ENCODE assay signal across 30 mouse cellular contexts in genomic region chr1:137200931-137201330, GRCm38 (mm10).
DNase-seq lines count a peak whose midpoint lies in the region; ATAC-seq and TF ChIP-seq lines count a peak whose summit lies in the region.
"Had no signal": no experiment of that assay in that cellular context is flagged by ENCODE, and none has a peak within 500 bp of the region (broad histone marks: within the 10 kb centered on the region; RNA-seq: fewer than 3 reads in every experiment).

No protein-coding gene starts in this region.

- ATAC-seq in forebrain, embryonic 13.5 days, result no peak
- no peak; the same call in 1 of the 2 replicates for ATAC-seq in forebrain, embryonic 12.5 days (ENCODE audit: low FRiP score)
- ATAC-seq in midbrain, embryonic 13.5 days, result 0 out of 2 replicates have a peak, but pooled peaks have one; percentile 45

- DNase-seq in layer of hippocampus, postnatal 14 days (ENCODE audit: low spot score in 2 of 2), result peak; percentile 9 to 28
- DNase-seq in layer of hippocampus, postnatal 25 days (ENCODE audit: extremely low spot score in 1 of 2, low spot score in 1 of 2), result no peak
- peak; percentile 57 for DNase-seq in brain, embryonic 14.5 days (ENCODE audit: low read depth)
- no peak for DNase-seq in ovary, postnatal 10 days (ENCODE audit: low spot score)
- DNase-seq in urinary bladder, postnatal 10 days (ENCODE audit: low spot score), result no peak
- DNase-seq: adrenal gland, adult 8-10 months; cerebellum, adult 11-12 months; cerebellum, postnatal 10 days; gastrocnemius, postnatal 25 days; heart, postnatal 10 days; kidney, adult 18-20 months; kidney, postnatal 25 days; liver; lung, embryonic 14.5 days; lung, postnatal 14 days; thymus, adult 18-20 months; thymus, postnatal 25 days had no signal

- no peak overlapping the region for H3K4me3 ChIP-seq in forebrain, embryonic 13.5 days
- no peak overlapping the region for H3K4me3 ChIP-seq in forebrain, embryonic 12.5 days (replicated peaks)
- H3K4me3 ChIP-seq in midbrain, embryonic 13.5 days (replicated peaks), result no peak overlapping the region
- H3K4me3 ChIP-seq: embryonic facial prominence, embryonic 13.5 days; heart, embryonic 13.5 days; kidney, embryonic 15.5 days; layer of hippocampus, adult 2 months; myocyte; neural tube, embryonic 13.5 days had no signal

- no peak for TF ChIP-seq POLR2A in brain, embryonic 14.5 days (IDR thresholded peaks at IDR 0.05; ENCODE audit: borderline replicate concordance, extremely low read depth, insufficient read depth, insufficient read length, poor library complexity, severe bottlenecking)

- H3K27me3 ChIP-seq in forebrain, embryonic 13.5 days, result no peaks in the 10 kb centered on the region
- no peaks in the 10 kb centered on the region for H3K27me3 ChIP-seq in forebrain, embryonic 12.5 days
- no peaks in the 10 kb centered on the region for H3K27me3 ChIP-seq in midbrain, embryonic 13.5 days
- H3K27me3 ChIP-seq: embryonic facial prominence, embryonic 13.5 days; heart, embryonic 13.5 days; kidney, embryonic 15.5 days; neural tube, embryonic 13.5 days had no signal

- no peaks in the 10 kb centered on the region for H3K9me3 ChIP-seq in forebrain, embryonic 13.5 days (replicated peaks)
- no peaks in the 10 kb centered on the region for H3K9me3 ChIP-seq in forebrain, embryonic 12.5 days
- no peaks in the 10 kb centered on the region for H3K9me3 ChIP-seq in midbrain, embryonic 13.5 days
- H3K9me3 ChIP-seq: embryonic facial prominence, embryonic 13.5 days; heart, embryonic 13.5 days; kidney, embryonic 15.5 days; neural tube, embryonic 13.5 days had no signal

- WGBS in forebrain, embryonic 13.5 days, result 34% methylated on average over 11 of the region's 11 CpGs
- 44% methylated on average over 11 of the region's 11 CpGs for WGBS in forebrain, embryonic 12.5 days
- 37% methylated on average over 11 of the region's 11 CpGs for WGBS in midbrain, embryonic 13.5 days

- H3K9ac ChIP-seq in forebrain, embryonic 13.5 days, result no peak overlapping the region
- H3K9ac ChIP-seq in forebrain, embryonic 12.5 days, result no peak overlapping the region
- H3K9ac ChIP-seq in midbrain, embryonic 13.5 days (replicated peaks), result no peak overlapping the region
- H3K9ac ChIP-seq: embryonic facial prominence, embryonic 13.5 days; heart, embryonic 13.5 days; hindbrain, embryonic 14.5 days; kidney, embryonic 15.5 days; liver, embryonic 14.5 days; lung, embryonic 14.5 days; neural tube, embryonic 13.5 days had no signal

- H3K4me2 ChIP-seq in forebrain, embryonic 13.5 days, result peak overlapping the region; percentile 11; the same call in 1 of the 2 replicates
- H3K4me2 ChIP-seq in forebrain, embryonic 12.5 days, result no peak overlapping the region
- H3K4me2 ChIP-seq in midbrain, embryonic 13.5 days (replicated peaks), result no peak overlapping the region
- H3K4me2 ChIP-seq: embryonic facial prominence, embryonic 13.5 days; heart, embryonic 13.5 days; hindbrain, embryonic 14.5 days; kidney, embryonic 15.5 days; lung, embryonic 14.5 days; neural tube, embryonic 13.5 days had no signal

- H3K4me1 ChIP-seq in forebrain, embryonic 13.5 days, result peaks cover 4% of the 10 kb centered on the region; the same call in 1 of the 2 replicates
- H3K4me1 ChIP-seq in forebrain, embryonic 12.5 days, result peaks cover 9% of the 10 kb centered on the region
- no peaks in the 10 kb centered on the region for H3K4me1 ChIP-seq in midbrain, embryonic 13.5 days (replicated peaks)
- H3K4me1 ChIP-seq: embryonic facial prominence, embryonic 13.5 days; heart, embryonic 13.5 days; kidney, embryonic 15.5 days; neural tube, embryonic 13.5 days had no signal

- no peak for TF ChIP-seq CTCF in brain, embryonic 14.5 days (IDR thresholded peaks at IDR 0.05; ENCODE audit: borderline replicate concordance, extremely low read depth, insufficient read depth, insufficient read length)

- no peak overlapping the region for H3K27ac ChIP-seq in forebrain, embryonic 13.5 days
- no peak overlapping the region for H3K27ac ChIP-seq in forebrain, embryonic 12.5 days
- no peak overlapping the region for H3K27ac ChIP-seq in midbrain, embryonic 13.5 days
- H3K27ac ChIP-seq: embryonic facial prominence, embryonic 13.5 days; heart, embryonic 13.5 days; hindbrain, embryonic 14.5 days; kidney, embryonic 15.5 days; layer of hippocampus, adult 2 months; liver, embryonic 14.5 days; neural tube, embryonic 13.5 days; stomach, postnatal 0 days had no signal

- no peaks in the 10 kb centered on the region for H3K36me3 ChIP-seq in forebrain, embryonic 13.5 days (ENCODE audit: poor library complexity, severe bottlenecking)
- H3K36me3 ChIP-seq in forebrain, embryonic 12.5 days (replicated peaks), result no peaks in the 10 kb centered on the region
- H3K36me3 ChIP-seq in midbrain, embryonic 13.5 days, result no peaks in the 10 kb centered on the region
- H3K36me3 ChIP-seq: embryonic facial prominence, embryonic 13.5 days; G1E; heart, embryonic 13.5 days; kidney, embryonic 15.5 days; neural tube, embryonic 13.5 days had no signal

Comparison
In these comparisons a context has a peak if more than half of its experiments do, and no peak if none do; other contexts are left out.
1. DNase-seq: peak in layer of hippocampus, postnatal 14 days (2 of 2) and brain, embryonic 14.5 days (single experiment); none in layer of hippocampus, postnatal 25 days (0 of 2), ovary, postnatal 10 days (single experiment) and urinary bladder, postnatal 10 days (single experiment).